Mouse (Mus musculus) brown adipose tissue, adult 24 weeks (tissue): Measurements from ENCODE around the gene Mfsd12. TPM values are rescaled to one million over a fixed set of nuclear protein-coding genes. Genes with fewer than 3 reads are reported as not detected.

ENCODE experiments used
- H3K27ac ChIP-seq: fragments of 200-500 bp; replicated peaks from 2 replicates; pipeline ENCODE4 v1.5.1; 2012; ENCODE audit warnings: low read depth, mild to moderate bottlenecking, low read length
- H3K4me1 ChIP-seq: fragments of 200-500 bp; 2 replicates; pipeline ENCODE4 v1.6.1; 2012; ENCODE audit warnings: low read length, mixed read lengths; ENCODE audit not compliant: control insufficient read depth, insufficient read depth, insufficient read length
- H3K4me3 ChIP-seq: fragments of 200-500 bp; 2 replicates; pipeline ENCODE4 v1.5.1; 2012; ENCODE audit warnings: low read depth, mild to moderate bottlenecking, low read length, moderate library complexity; ENCODE audit not compliant: insufficient read depth
- polyA plus RNA-seq: library from polyadenylated mRNA; stranded (reverse); fragments of >200 nt; gene quantifications from 2 replicates; pipeline ENCODE4 v1.2.4, GENCODE M21; 2012; ENCODE audit not compliant: missing spikeins, insufficient read depth, insufficient read length

Gene Mfsd12
- polyA plus RNA-seq, 1 experiment: 8.3 TPM

- Histone ChIP-seq H3K27ac (no peak overlapping the region), H3K4me3 (no peak overlapping the region), H3K4me1 (no peaks in the 10 kb centered on the region)
Measured at GRCm38 (mm10) chr10:81341333-81341949, 15.8 kb upstream of the Mfsd12 start.

- no peaks in the 10 kb centered on the region; the same call in 1 of the 2 replicates for H3K4me1 ChIP-seq
- H3K27ac ChIP-seq: no peak within 1 kb of the TSS
Measured at GRCm38 (mm10) chr10:81342686-81343505, 14.4 kb upstream of the Mfsd12 start, which contains the start of gene Gipc3. Gipc3 (minus strand) TSS chr10:81343266.

GRCm38 (mm10) chr10:81344421-81345161 lies 12.7 kb upstream of the Mfsd12 start:
- Histone ChIP-seq H3K4me3 (no peak overlapping the region), H3K4me1 (peaks cover 2% of the 10 kb centered on the region; the same call in 1 of the 2 replicates), H3K27ac (no peak overlapping the region)

More at GRCm38 (mm10) chr10:81342686-81343505, 14.4 kb upstream of the Mfsd12 start, which contains the start of gene Gipc3:
- H3K4me3 ChIP-seq: peak within 1 kb of the TSS; percentile 63

- Histone ChIP-seq H3K27ac (no peak overlapping the region), H3K4me3 (no peak overlapping the region), H3K4me1 (peaks cover 3% of the 10 kb centered on the region; the same call in 1 of the 2 replicates)
Measured at GRCm38 (mm10) chr10:81345162-81345534, 12.1 kb upstream of the Mfsd12 start.

- Histone ChIP-seq H3K4me3 (peak overlapping the region; percentile 34), H3K27ac (no peak overlapping the region), H3K4me1 (peaks cover 3% of the 10 kb centered on the region; the same call in 1 of the 2 replicates)
Measured at GRCm38 (mm10) chr10:81346453-81347067, 10.7 kb upstream of the Mfsd12 start.

- Histone ChIP-seq H3K4me3 (peak overlapping the region; percentile 89), H3K27ac (no peak overlapping the region), H3K4me1 (peaks cover 3% of the 10 kb centered on the region; the same call in 1 of the 2 replicates)
Measured at GRCm38 (mm10) chr10:81349146-81349545, 8.1 kb upstream of the Mfsd12 start.

- Histone ChIP-seq H3K4me1 (peaks cover 3% of the 10 kb centered on the region; the same call in 1 of the 2 replicates), H3K27ac (peak overlapping the region; percentile 67)
Measured at GRCm38 (mm10) chr10:81349961-81350350, 7.3 kb upstream of the Mfsd12 start.

GRCm38 (mm10) chr10:81350351-81351063 lies 6.8 kb upstream of the Mfsd12 start, which contains the start of gene Hmg20b:
Hmg20b (minus strand) TSS chr10:81350480.
- peak within 1 kb of the TSS; percentile 67 for H3K27ac ChIP-seq
- peaks cover 3% of the 10 kb centered on the region; the same call in 1 of the 2 replicates for H3K4me1 ChIP-seq

More at GRCm38 (mm10) chr10:81349961-81350350, 7.3 kb upstream of the Mfsd12 start:
- H3K4me3 ChIP-seq: peak overlapping the region; percentile 89

GRCm38 (mm10) chr10:81351678-81352291 lies 5.5 kb upstream of the Mfsd12 start:
- H3K4me1 ChIP-seq: peaks cover 6% of the 10 kb centered on the region
- H3K4me3 ChIP-seq: no peak overlapping the region
- no peak overlapping the region for H3K27ac ChIP-seq

More at GRCm38 (mm10) chr10:81350351-81351063, 6.8 kb upstream of the Mfsd12 start, which contains the start of gene Hmg20b:
- H3K4me3 ChIP-seq: peak within 1 kb of the TSS; percentile 89

- Histone ChIP-seq H3K27ac (no peak overlapping the region), H3K4me1 (peaks cover 9% of the 10 kb centered on the region; the same call in 1 of the 2 replicates), H3K4me3 (no peak overlapping the region)
Measured at GRCm38 (mm10) chr10:81354738-81355477, 2.4 kb upstream of the Mfsd12 start.

GRCm38 (mm10) chr10:81355533-81355932 lies 1.8 kb upstream of the Mfsd12 start:
- Histone ChIP-seq H3K27ac (no peak overlapping the region), H3K4me3 (no peak overlapping the region), H3K4me1 (peaks cover 9% of the 10 kb centered on the region; the same call in 1 of the 2 replicates)

GRCm38 (mm10) chr10:81356352-81356990 lies 820 bp upstream of the Mfsd12 start:
- peak overlapping the region; percentile 58 for H3K4me3 ChIP-seq
- H3K27ac ChIP-seq: peak overlapping the region; percentile 67
- peaks cover 9% of the 10 kb centered on the region; the same call in 1 of the 2 replicates for H3K4me1 ChIP-seq
